Mouse (Mus musculus): ENCODE measurements around the gene Efna3.
A peak's percentile ranks its signal among the peaks of the same experiment; 100 is the strongest.

Gene Efna3

GRCm38 (mm10) chr3:89337721-89338578 is 15.2 kb upstream of the Efna3 start, which contains the start of gene Efna4:
Efna4 (minus strand) TSS chr3:89338028.
- DNase-seq: peak; percentile 52 to 82

GRCm38 (mm10) chr3:89337062-89337720 is 14.4 kb upstream of the Efna3 start:
- no peak for DNase-seq

- DNase-seq: no peak
Measured at GRCm38 (mm10) chr3:89336529-89336928, 13.8 kb upstream of the Efna3 start.

GRCm38 (mm10) chr3:89333053-89333452 is 10.3 kb upstream of the Efna3 start:
- DNase-seq: no peak

GRCm38 (mm10) chr3:89332476-89332875 is 9.7 kb upstream of the Efna3 start:
- no peak for DNase-seq

GRCm38 (mm10) chr3:89332013-89332412 is 9.2 kb upstream of the Efna3 start:
- DNase-seq: no peak

- no peak for DNase-seq
Measured at GRCm38 (mm10) chr3:89331561-89331960, 8.8 kb upstream of the Efna3 start.

GRCm38 (mm10) chr3:89330948-89331347 is 8.2 kb upstream of the Efna3 start:
- DNase-seq: no peak

- DNase-seq: no peak
Measured at GRCm38 (mm10) chr3:89330346-89330745, 7.6 kb upstream of the Efna3 start.

GRCm38 (mm10) chr3:89328623-89329022 is 5.9 kb upstream of the Efna3 start:
- DNase-seq: peak in 1 of 2 experiments; percentile 46

GRCm38 (mm10) chr3:89327371-89327870 is 4.7 kb upstream of the Efna3 start:
- peak in 1 of 2 experiments; percentile 50 for DNase-seq

GRCm38 (mm10) chr3:89325882-89326281 is 3.1 kb upstream of the Efna3 start:
- no peak for DNase-seq

- no peak for DNase-seq
Measured at GRCm38 (mm10) chr3:89322131-89322500, 649 bp downstream of the Efna3 start.

GRCm38 (mm10) chr3:89321183-89322130 is 1.3 kb downstream of the Efna3 start:
- DNase-seq: no peak

- DNase-seq: peak; percentile 40 to 70
Measured at GRCm38 (mm10) chr3:89320581-89321182, 2.1 kb downstream of the Efna3 start.

- no peak for DNase-seq
Measured at GRCm38 (mm10) chr3:89319591-89320350, 3.0 kb downstream of the Efna3 start.

GRCm38 (mm10) chr3:89318971-89319590 is 3.7 kb downstream of the Efna3 start:
- no peak for DNase-seq

- no peak for DNase-seq
Measured at GRCm38 (mm10) chr3:89318316-89318715, 4.4 kb downstream of the Efna3 start.

GRCm38 (mm10) chr3:89317246-89317645 is 5.5 kb downstream of the Efna3 start:
- no peak for DNase-seq

- DNase-seq: peak; percentile 90 to 93
Measured at GRCm38 (mm10) chr3:89316833-89317232, 5.9 kb downstream of the Efna3 start.

All from kidney, postnatal 25 days (tissue).